Mouse (Mus musculus): ENCODE results near the gene Atp5g3. TPM values are rescaled to one million over a fixed set of nuclear protein-coding genes. Genes with fewer than 3 reads are reported as not detected.

Atp5g3 gene
- polyA plus RNA-seq, 1 experiment from 2014 or later = 1,308 TPM

GRCm38 (mm10) chr2:73891701-73892463, 19.2 kb downstream of the Atp5g3 start:
- Histone ChIP-seq H3K4me3 (ENCODE audit: low read length) (peak overlapping the region; percentile 76), H3K9ac (ENCODE audit: low read depth, low read length) (peak overlapping the region; percentile 92), H3K27ac (ENCODE audit: low read depth, low read length) (peak overlapping the region; percentile 89), H3K9me3 (ENCODE audit: control insufficient read depth, low read length) (no peaks in the 10 kb centered on the region), H3K4me2 (replicated peaks; ENCODE audit: low read depth, low read length) (peak overlapping the region; percentile 72), H3K27me3 (ENCODE audit: control insufficient read depth, insufficient read depth, low read length) (no peaks in the 10 kb centered on the region), H3K36me3 (ENCODE audit: control insufficient read depth, insufficient read depth, low read length) (no peaks in the 10 kb centered on the region), H3K4me1 (ENCODE audit: control insufficient read depth, insufficient read depth, low read length) (no peaks in the 10 kb centered on the region)
- whole genome bisulfite sequencing = under 1% methylated on average over 49 of the region's 54 CpGs
- ATAC-seq (ENCODE audit: low FRiP score, low TSS enrichment) = peak; percentile 48; the same call in 1 of the 2 replicates

- H3K36me3 ChIP-seq (ENCODE audit: control insufficient read depth, insufficient read depth, low read length) = no peaks in the 10 kb centered on the region
- H3K4me1 ChIP-seq (ENCODE audit: control insufficient read depth, insufficient read depth, low read length) = no peaks in the 10 kb centered on the region
- H3K9ac ChIP-seq (ENCODE audit: low read depth, low read length) = no peak overlapping the region
- ATAC-seq (ENCODE audit: low FRiP score, low TSS enrichment) = no peak
- 81% methylated on average over 2 of the region's 2 CpGs for WGBS
- no peak overlapping the region for H3K4me2 ChIP-seq (replicated peaks; ENCODE audit: low read depth, low read length)
- H3K4me3 ChIP-seq (ENCODE audit: low read length) = no peak overlapping the region
- no peaks in the 10 kb centered on the region for H3K27me3 ChIP-seq (ENCODE audit: control insufficient read depth, insufficient read depth, low read length)
- no peaks in the 10 kb centered on the region for H3K9me3 ChIP-seq (ENCODE audit: control insufficient read depth, low read length)
- no peak overlapping the region for H3K27ac ChIP-seq (ENCODE audit: low read depth, low read length)
Measured at GRCm38 (mm10) chr2:73885997-73886396, 25.1 kb downstream of the Atp5g3 start.

- no peaks in the 10 kb centered on the region for H3K27me3 ChIP-seq (ENCODE audit: control insufficient read depth, insufficient read depth, low read length)
- 92% methylated on average over 2 of the region's 2 CpGs for WGBS
- no peak overlapping the region for H3K9ac ChIP-seq (ENCODE audit: low read depth, low read length)
- no peaks in the 10 kb centered on the region for H3K9me3 ChIP-seq (ENCODE audit: control insufficient read depth, low read length)
- peaks cover 11% of the 10 kb centered on the region; the same call in 1 of the 2 replicates for H3K36me3 ChIP-seq (ENCODE audit: control insufficient read depth, insufficient read depth, low read length)
- ATAC-seq (ENCODE audit: low FRiP score, low TSS enrichment) = no peak
- H3K4me2 ChIP-seq (replicated peaks; ENCODE audit: low read depth, low read length) = no peak overlapping the region
- H3K27ac ChIP-seq (ENCODE audit: low read depth, low read length) = no peak overlapping the region
- H3K4me1 ChIP-seq (ENCODE audit: control insufficient read depth, insufficient read depth, low read length) = no peaks in the 10 kb centered on the region
- H3K4me3 ChIP-seq (ENCODE audit: low read length) = no peak overlapping the region
Measured at GRCm38 (mm10) chr2:73877891-73878290, 33.2 kb downstream of the Atp5g3 start.

GRCm38 (mm10) chr2:73867764-73868487, 43.2 kb downstream of the Atp5g3 start:
- 81% methylated on average over 16 of the region's 16 CpGs for WGBS
- no peaks in the 10 kb centered on the region for H3K27me3 ChIP-seq (ENCODE audit: control insufficient read depth, insufficient read depth, low read length)
- ATAC-seq (ENCODE audit: low FRiP score, low TSS enrichment) = no peak
- no peak overlapping the region for H3K4me2 ChIP-seq (replicated peaks; ENCODE audit: low read depth, low read length)
- H3K36me3 ChIP-seq (ENCODE audit: control insufficient read depth, insufficient read depth, low read length) = peaks cover 6% of the 10 kb centered on the region
- H3K9me3 ChIP-seq (ENCODE audit: control insufficient read depth, low read length) = no peaks in the 10 kb centered on the region
- H3K27ac ChIP-seq (ENCODE audit: low read depth, low read length) = no peak overlapping the region
- no peak overlapping the region for H3K9ac ChIP-seq (ENCODE audit: low read depth, low read length)
- H3K4me3 ChIP-seq (ENCODE audit: low read length) = no peak overlapping the region
- H3K4me1 ChIP-seq (ENCODE audit: control insufficient read depth, insufficient read depth, low read length) = no peaks in the 10 kb centered on the region

GRCm38 (mm10) chr2:73860046-73860624, 51.0 kb downstream of the Atp5g3 start:
- WGBS = 64% methylated on average over 4 of the region's 4 CpGs
- H3K36me3 ChIP-seq (ENCODE audit: control insufficient read depth, insufficient read depth, low read length) = no peaks in the 10 kb centered on the region; the same call in 1 of the 2 replicates
- ATAC-seq (ENCODE audit: low FRiP score, low TSS enrichment) = no peak
- H3K4me2 ChIP-seq (replicated peaks; ENCODE audit: low read depth, low read length) = no peak overlapping the region
- no peaks in the 10 kb centered on the region for H3K9me3 ChIP-seq (ENCODE audit: control insufficient read depth, low read length)
- no peaks in the 10 kb centered on the region for H3K27me3 ChIP-seq (ENCODE audit: control insufficient read depth, insufficient read depth, low read length)
- 0 out of 2 replicates have a peak, but pooled peaks cover 3% of the 10 kb centered on the region for H3K4me1 ChIP-seq (ENCODE audit: control insufficient read depth, insufficient read depth, low read length)
- H3K4me3 ChIP-seq (ENCODE audit: low read length) = no peak overlapping the region
- H3K9ac ChIP-seq (ENCODE audit: low read depth, low read length) = no peak overlapping the region
- H3K27ac ChIP-seq (ENCODE audit: low read depth, low read length) = no peak overlapping the region

Other genes with a start within 250 kb of the Atp5g3 start
- gene Chn1, start 136.0 kb downstream of the Atp5g3 start, polyA plus RNA-seq (2014; fragmentation: Nextera tagmentation; extraction: Ambion mirVana) = 17.5 and 19.1 TPM in 2 replicates
- 64.3 and 83.3 TPM in 2 replicates for gene Atf2, start 18.7 kb downstream of the Atp5g3 start, polyA plus RNA-seq (2014; fragmentation: Nextera tagmentation; extraction: Ambion mirVana)

Data from kidney, embryonic 14.5 days (tissue).